Mouse (Mus musculus) neural tube, embryonic 14.5 days (tissue): ENCODE measurements at regions not wholly inside any gene's neighbourhood (a gene's known extent, or its start where the extent isn't known, plus 50 kb on each side); places are given as distances from the start of the nearest gene placed in this dataset.

Experiments used
- ATAC-seq: fragments of 200-750 bp; cut with Nextera tagmentation; 2 replicates; pipeline ENCODE4 v1.8.0; 2017; ENCODE audit warnings: low read depth, mild to moderate bottlenecking, moderate TSS enrichment, moderate library complexity
- H3K27ac ChIP-seq: fragments of 300-500 bp; sonication (generic); 2 replicates; pipeline ENCODE4 v1.5.1; 2014; ENCODE audit warnings: low read depth, mild to moderate bottlenecking, control low read depth, low read length, moderate library complexity, mixed read lengths
- H3K27me3 ChIP-seq: fragments of 300-500 bp; sonication (generic); 2 replicates; pipeline ENCODE4 v1.6.1; 2014; ENCODE audit warnings: low read length; ENCODE audit not compliant: control insufficient read depth, insufficient read depth
- H3K36me3 ChIP-seq: fragments of 300-500 bp; sonication (generic); 2 replicates; pipeline ENCODE4 v1.6.1; 2014; ENCODE audit warnings: low read length, mixed read lengths; ENCODE audit not compliant: control insufficient read depth, insufficient read depth
- H3K4me1 ChIP-seq: fragments of 300-500 bp; sonication (generic); 2 replicates; pipeline ENCODE4 v1.6.1; 2014; ENCODE audit warnings: low read length; ENCODE audit not compliant: control insufficient read depth, insufficient read depth
- H3K4me2 ChIP-seq: fragments of 300-500 bp; sonication (generic); 2 replicates; pipeline ENCODE4 v1.6.1; 2014; ENCODE audit warnings: mild to moderate bottlenecking, low read depth, low read length, control low read depth
- H3K4me3 ChIP-seq: fragments of 300-500 bp; sonication (generic); 2 replicates; pipeline ENCODE4 v1.5.1; 2014; ENCODE audit warnings: low read depth, low read length, control low read depth, mixed read lengths
- H3K9ac ChIP-seq: fragments of 300-500 bp; sonication (generic); replicated peaks from 2 replicates; pipeline ENCODE4 v1.6.1; 2014; ENCODE audit warnings: low read depth, mild to moderate bottlenecking, control low read depth, low read length, mixed read lengths
- H3K9me3 ChIP-seq: fragments of 300-500 bp; sonication (generic); 2 replicates; pipeline ENCODE4 v1.6.1; 2016; ENCODE audit warnings: low read length; ENCODE audit not compliant: control insufficient read depth
- WGBS: fragments of 180-500 bp; shearing (Covaris S2); extraction: QIAGEN DNeasy Blood & Tissue Kit; methylation state at CpG from one replicate; pipeline ENCODE4 v1.1.7; 2014; 5-methylcytosine and 5-hydroxymethylcytosine counted together

- H3K4me1 ChIP-seq, result no peaks in the 10 kb centered on the region
- ATAC-seq, result no peak
Measured at GRCm38 (mm10) chr8:102845362-102845761, 59.9 kb upstream of the Cdh11 start.

GRCm38 (mm10) chr8:102860021-102860420 lies 74.6 kb upstream of the Cdh11 start:
- WGBS, result 81% methylated on average over 1 of the region's 1 CpGs
- no peak overlapping the region for H3K9ac ChIP-seq
- H3K36me3 ChIP-seq, result no peaks in the 10 kb centered on the region
- H3K27ac ChIP-seq, result no peak overlapping the region
- H3K4me1 ChIP-seq, result no peaks in the 10 kb centered on the region
- no peaks in the 10 kb centered on the region for H3K9me3 ChIP-seq
- no peaks in the 10 kb centered on the region for H3K27me3 ChIP-seq
- no peak for ATAC-seq
- H3K4me2 ChIP-seq, result no peak overlapping the region
- no peak overlapping the region for H3K4me3 ChIP-seq

More at GRCm38 (mm10) chr8:102845362-102845761, 59.9 kb upstream of the Cdh11 start:
- H3K36me3 ChIP-seq, result no peaks in the 10 kb centered on the region
- no peak overlapping the region for H3K9ac ChIP-seq
- H3K27ac ChIP-seq, result no peak overlapping the region
- no peaks in the 10 kb centered on the region for H3K9me3 ChIP-seq
- no peak overlapping the region for H3K4me2 ChIP-seq
- H3K27me3 ChIP-seq, result no peaks in the 10 kb centered on the region
- no peak overlapping the region for H3K4me3 ChIP-seq

DNA sequence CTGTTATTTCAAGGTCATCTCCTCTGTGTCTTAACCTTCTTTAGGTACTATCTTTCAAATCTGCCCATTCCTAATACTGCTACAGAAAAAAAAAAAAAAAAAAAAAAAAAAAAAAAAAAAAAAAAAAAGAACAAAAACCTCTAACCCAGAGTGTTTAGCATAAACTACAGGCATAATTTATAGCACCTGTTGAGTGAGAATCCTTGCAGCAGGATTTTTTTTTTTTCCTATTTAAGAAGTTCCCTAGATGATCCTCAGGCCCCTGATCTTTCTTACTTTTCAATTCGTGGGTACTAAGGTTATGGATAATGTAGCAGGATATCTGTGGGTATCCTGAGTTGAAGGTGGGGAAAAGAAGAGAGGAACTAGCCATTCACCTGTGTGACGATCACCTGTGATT lies 114.1 kb upstream of the Cdh11 start:
- no peaks in the 10 kb centered on the region for H3K4me1 ChIP-seq
- H3K4me2 ChIP-seq, result no peak overlapping the region
- H3K9ac ChIP-seq, result no peak overlapping the region
- H3K27ac ChIP-seq, result no peak overlapping the region
- no peak overlapping the region for H3K4me3 ChIP-seq
- no peaks in the 10 kb centered on the region for H3K27me3 ChIP-seq
- 86% methylated on average over 2 of the region's 2 CpGs for WGBS
- no peaks in the 10 kb centered on the region for H3K36me3 ChIP-seq
- H3K9me3 ChIP-seq, result no peaks in the 10 kb centered on the region
- no peak for ATAC-seq

DNA sequence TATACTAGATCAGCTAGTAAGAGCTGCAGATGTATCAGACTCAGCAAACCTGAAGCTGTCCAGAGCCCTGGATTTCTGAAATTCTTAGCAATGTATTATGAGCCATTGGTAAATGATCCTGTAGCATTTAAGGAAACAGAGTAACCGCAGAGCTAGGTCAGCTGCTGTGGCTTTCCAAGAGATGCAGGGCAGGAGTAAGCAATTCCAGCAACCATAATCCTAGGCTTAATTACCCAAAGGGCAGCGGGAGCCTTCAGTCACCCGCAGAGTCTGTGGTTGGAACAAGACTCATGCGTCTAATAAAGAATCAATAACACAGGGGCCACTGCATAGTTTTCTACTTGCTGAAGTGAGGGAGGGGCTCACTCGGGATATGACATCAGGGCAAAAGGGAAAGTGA lies 115.2 kb upstream of the Cdh11 start:
- no peaks in the 10 kb centered on the region for H3K27me3 ChIP-seq
- H3K9me3 ChIP-seq, result no peaks in the 10 kb centered on the region
- ATAC-seq, result no peak
- no peak overlapping the region for H3K27ac ChIP-seq
- H3K4me2 ChIP-seq, result no peak overlapping the region
- no peak overlapping the region for H3K9ac ChIP-seq
- no peaks in the 10 kb centered on the region for H3K4me1 ChIP-seq
- H3K36me3 ChIP-seq, result no peaks in the 10 kb centered on the region
- 10% methylated on average over 5 of the region's 5 CpGs for WGBS
- H3K4me3 ChIP-seq, result no peak overlapping the region

- H3K27ac ChIP-seq, result no peak overlapping the region
- H3K27me3 ChIP-seq, result no peaks in the 10 kb centered on the region
- no peak overlapping the region for H3K4me2 ChIP-seq
- 69% methylated on average over 2 of the region's 2 CpGs for WGBS
- H3K9ac ChIP-seq, result no peak overlapping the region
- no peaks in the 10 kb centered on the region for H3K4me1 ChIP-seq
- H3K9me3 ChIP-seq, result no peaks in the 10 kb centered on the region
- no peaks in the 10 kb centered on the region for H3K36me3 ChIP-seq
- no peak overlapping the region for H3K4me3 ChIP-seq
- ATAC-seq, result no peak
Measured at GRCm38 (mm10) chr8:102907444-102907843, 122.0 kb upstream of the Cdh11 start.

DNA sequence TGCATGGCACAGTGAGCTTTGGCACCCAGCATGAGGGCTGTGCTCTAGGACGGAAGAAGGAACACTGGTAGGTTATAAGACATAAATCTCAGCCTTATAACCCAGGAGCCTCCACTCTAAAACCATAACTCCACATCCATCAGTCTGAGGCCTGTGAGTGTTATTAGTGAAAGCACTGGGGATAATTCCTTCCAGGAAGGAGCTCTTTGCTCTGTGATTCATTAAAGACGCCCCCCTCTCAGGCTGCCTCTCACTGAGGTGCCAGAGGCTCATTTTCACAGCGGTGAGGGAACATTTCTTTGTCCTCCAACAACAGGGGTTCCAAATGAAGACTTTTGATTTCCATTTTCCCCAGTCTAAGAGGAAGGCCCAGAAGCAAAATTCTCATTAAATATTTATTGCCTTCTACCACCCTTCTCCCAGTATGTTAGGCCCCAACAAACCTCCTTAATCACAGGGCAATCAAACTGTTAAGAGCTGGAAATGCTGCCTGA lies 145.9 kb upstream of the Cdh11 start:
- no peaks in the 10 kb centered on the region for H3K36me3 ChIP-seq
- WGBS, result 8% methylated on average over 3 of the region's 3 CpGs
- no peak overlapping the region for H3K27ac ChIP-seq
- H3K4me1 ChIP-seq, result no peaks in the 10 kb centered on the region
- peak; percentile 83 for ATAC-seq
- no peak overlapping the region for H3K9ac ChIP-seq
- H3K4me2 ChIP-seq, result no peak overlapping the region
- no peaks in the 10 kb centered on the region for H3K27me3 ChIP-seq
- H3K9me3 ChIP-seq, result no peaks in the 10 kb centered on the region
- no peak overlapping the region for H3K4me3 ChIP-seq

DNA sequence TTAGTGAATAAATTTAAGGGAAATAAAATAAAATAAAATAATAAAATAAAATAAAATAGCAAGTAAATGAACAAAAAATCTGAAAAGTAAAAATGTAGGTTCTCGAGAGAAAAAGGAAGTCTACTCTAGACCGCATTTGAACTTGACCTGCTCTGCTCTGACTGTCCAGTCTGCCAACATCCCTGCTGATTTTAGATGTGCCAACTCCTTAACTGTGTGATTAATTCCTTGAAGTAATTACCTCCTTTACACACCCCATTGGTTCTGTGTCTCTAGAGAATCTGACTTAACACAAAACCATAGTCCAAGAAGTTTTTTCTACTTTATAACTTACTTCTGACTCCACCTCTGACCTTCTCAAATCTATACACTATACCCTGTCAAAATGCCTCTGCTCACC lies 153.3 kb upstream of the Cdh11 start:
- 93% methylated on average over 2 of the region's 2 CpGs for WGBS
- Histone ChIP-seq H3K9ac (no peak overlapping the region), H3K4me3 (no peak overlapping the region), H3K9me3 (no peaks in the 10 kb centered on the region), H3K27ac (no peak overlapping the region), H3K36me3 (no peaks in the 10 kb centered on the region), H3K4me1 (no peaks in the 10 kb centered on the region), H3K27me3 (no peaks in the 10 kb centered on the region), H3K4me2 (no peak overlapping the region)
- no peak for ATAC-seq

DNA sequence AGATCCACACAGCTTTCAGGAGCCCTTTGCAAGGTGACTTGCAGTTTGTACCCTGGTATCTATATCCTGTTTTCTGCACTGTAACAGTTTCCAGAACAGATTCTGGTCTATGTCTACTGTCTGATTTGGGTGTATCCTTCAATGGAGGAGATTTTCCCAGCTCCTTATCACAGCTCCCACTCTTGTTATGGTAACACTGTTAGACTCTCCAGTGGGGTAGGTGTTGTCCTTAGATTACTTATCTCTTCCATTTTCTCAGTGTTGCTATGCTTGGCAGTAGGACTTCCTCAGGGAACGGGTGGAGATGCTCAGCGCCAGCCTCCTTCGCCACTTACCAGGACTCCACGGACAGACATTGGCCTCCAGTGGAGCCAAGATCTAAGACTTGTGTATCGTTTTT lies 160.1 kb upstream of the Cdh11 start:
- no peak for ATAC-seq
- 93% methylated on average over 5 of the region's 5 CpGs for WGBS
- Histone ChIP-seq H3K9me3 (no peaks in the 10 kb centered on the region), H3K4me3 (no peak overlapping the region), H3K36me3 (no peaks in the 10 kb centered on the region), H3K27ac (no peak overlapping the region), H3K9ac (no peak overlapping the region), H3K27me3 (no peaks in the 10 kb centered on the region), H3K4me2 (no peak overlapping the region), H3K4me1 (no peaks in the 10 kb centered on the region)

GRCm38 (mm10) chr8:102978161-102978581 lies 192.7 kb upstream of the Cdh11 start:
- Histone ChIP-seq H3K9ac (no peak overlapping the region), H3K9me3 (no peaks in the 10 kb centered on the region), H3K36me3 (no peaks in the 10 kb centered on the region), H3K4me1 (no peaks in the 10 kb centered on the region), H3K27ac (no peak overlapping the region), H3K4me2 (no peak overlapping the region), H3K27me3 (no peaks in the 10 kb centered on the region), H3K4me3 (no peak overlapping the region)
- ATAC-seq, result no peak
- 64% methylated on average over 7 of the region's 7 CpGs for WGBS
